Mouse (Mus musculus) right cerebral cortex, postnatal 10 days (tissue): ENCODE measurements around the gene Tpmt.

Experiments
- DNase-seq, 2 experiments: peaks; one replicate each; pipeline ENCODE4 v3.0.0; 2021; ENCODE audit warnings: low spot score in 2 of 2

The Tpmt gene

DNA sequence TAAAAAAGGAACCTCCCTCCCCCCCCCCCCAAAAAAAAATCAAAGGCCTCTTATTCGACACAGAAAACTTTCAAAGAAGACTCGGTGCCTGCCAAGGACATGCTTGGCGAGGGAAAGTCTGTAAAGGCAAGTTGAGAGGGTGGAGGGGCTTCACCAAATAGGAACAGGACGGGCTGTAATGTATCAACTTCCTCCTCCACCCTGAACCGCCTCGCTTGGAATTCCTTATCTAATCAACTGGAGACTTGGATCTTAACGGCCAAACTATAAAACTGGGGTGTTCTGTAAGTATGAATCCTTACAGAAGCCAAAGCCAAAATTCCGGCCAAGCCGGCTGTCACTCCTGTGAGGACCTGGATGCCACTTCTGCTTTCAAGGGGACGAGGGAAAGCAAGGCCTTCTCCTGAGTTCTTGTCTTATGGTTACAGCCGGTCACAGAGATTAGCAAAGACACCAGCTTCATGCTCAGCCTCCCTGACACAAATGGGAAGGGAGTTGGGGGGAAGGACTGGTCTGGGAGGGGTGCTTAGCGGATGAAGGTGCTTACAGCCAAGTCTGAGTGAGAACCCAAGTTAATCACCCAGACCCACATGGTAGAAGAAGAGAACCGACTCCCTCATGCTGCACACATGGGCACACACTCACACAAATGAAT, 64.6 kb downstream of the Tpmt start:
- peak in 1 of 2 experiments; percentile 29 for DNase-seq

DNA sequence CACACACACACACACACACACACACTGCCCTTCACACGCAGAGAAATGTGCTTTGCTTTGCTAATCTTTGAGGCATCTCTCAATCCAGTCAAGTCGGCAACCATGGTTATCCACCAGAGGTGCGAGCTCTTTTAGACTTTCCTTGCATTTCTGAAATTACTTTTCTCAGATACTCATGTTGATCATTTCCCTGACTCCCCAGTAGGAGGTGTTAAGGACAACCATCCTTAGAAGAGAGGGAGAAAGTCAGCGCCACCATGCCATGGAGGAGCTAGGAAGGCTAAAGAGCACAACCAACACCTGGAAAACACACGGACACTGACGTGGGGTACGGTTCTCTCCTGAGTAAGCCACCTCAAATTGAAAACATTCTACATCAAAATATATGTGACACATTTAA, 68.0 kb downstream of the Tpmt start:
- no peak for DNase-seq

DNA sequence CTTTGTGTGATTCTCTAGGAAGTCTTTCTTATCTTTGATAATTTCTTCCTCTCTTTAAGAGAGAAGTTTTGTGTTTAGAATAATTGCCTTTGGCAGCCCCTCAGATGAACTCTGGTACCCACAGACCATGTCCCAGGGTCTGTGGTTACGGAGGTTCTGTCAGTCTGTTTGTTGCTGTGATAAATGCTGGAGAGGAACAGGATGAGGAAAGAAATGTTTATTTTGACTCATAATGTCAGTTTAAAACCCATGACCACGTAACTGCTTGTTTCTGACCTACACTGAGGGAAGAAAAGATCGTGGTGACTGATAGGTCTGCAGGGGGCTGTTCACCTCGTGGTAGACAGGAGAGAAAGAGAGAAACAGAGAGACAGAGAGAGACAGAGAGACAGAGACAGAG, 68.6 kb downstream of the Tpmt start:
- no peak for DNase-seq

DNA sequence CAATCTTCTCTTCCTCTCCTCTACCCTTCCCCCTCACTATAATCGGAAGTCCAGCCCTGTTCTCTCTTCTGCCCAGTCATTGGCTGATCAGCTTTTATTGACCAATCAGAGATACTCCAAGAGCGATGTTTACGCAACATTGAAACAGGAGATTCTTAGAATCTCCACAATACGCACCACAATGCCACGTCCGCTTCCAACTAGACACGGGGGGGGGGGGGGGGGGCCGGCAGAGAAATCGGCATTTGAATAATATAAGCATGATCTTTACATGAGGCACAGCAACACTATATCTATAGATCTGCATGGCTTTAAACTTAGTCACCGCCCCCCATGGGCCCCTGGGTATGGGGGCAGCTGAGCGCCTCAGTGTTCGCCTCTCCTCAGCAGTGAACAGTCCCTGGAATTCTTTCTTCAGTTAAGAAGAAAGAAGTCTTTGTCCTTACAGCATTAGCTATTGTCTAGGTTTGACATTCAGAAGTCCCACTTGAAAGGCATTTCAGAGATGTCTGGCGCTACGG, 69.4 kb downstream of the Tpmt start:
- no peak for DNase-seq
